Mouse (Mus musculus) liver, adult 2 months (tissue): Measurements from ENCODE around the gene Adcy6.

ENCODE experiments used
- CTCF ChIP-seq: fragments of 200-500 bp; IDR thresholded peaks from 2 replicates; pipeline ENCODE4 v1.5.1; 2011; ENCODE audit warnings: low read depth, low read length, control low read depth
- POLR2A ChIP-seq: fragments of 200-500 bp; IDR thresholded peaks from 2 replicates; pipeline ENCODE4 v1.6.1; 2011; ENCODE audit warnings: low read length, control low read depth; ENCODE audit not compliant: insufficient read depth; ENCODE audit errors: extremely low read depth

DNA sequence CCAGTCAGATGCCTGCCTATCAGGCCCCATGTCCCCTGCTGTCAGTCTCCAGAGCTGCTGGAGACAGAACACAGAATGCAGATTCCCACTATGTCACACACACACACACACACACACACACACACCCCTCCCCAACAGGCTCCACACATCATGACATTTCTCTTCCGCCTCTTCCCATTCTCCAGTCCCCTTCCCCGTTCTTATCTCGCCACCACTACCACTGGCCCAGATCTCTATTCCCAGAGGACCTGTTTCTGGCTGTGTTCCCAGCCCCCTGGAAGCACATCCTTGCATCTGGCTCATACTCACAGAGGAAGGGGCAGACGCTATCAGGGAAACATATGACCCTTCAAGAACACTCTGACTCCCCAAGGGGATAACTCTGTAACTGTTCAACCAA is 2.3 kb downstream of the Adcy6 start:
- TF ChIP-seq POLR2A: no peak
- no peak for TF ChIP-seq CTCF
